Mouse (Mus musculus): Measurements from ENCODE around the gene Ntrk3.

The Ntrk3 gene

GRCm38 (mm10) chr7:78719795-78720460 is 17.9 kb downstream of the Ntrk3 start:
- no peak for DNase-seq

DNA sequence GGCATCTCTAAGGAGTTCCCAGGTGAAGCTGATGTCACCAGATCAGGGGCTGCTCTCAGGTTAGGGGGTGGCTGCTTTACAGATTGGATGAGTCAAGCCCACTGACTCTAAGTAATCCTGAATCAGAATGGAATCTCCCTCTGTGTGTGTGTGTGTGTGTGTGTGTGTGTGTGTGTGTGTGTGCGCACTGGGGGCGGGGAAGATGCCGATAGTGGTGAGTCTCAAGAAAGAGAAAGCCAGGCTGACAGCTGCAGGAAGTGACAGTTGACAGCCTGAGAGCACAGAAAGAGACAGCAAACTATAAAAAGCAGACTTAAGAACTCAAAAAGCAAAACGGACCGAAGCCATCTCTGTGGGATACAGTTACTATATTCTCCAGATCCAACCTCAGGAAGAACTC is 18.7 kb downstream of the Ntrk3 start:
- peak; percentile 12 for DNase-seq

- DNase-seq = peak; percentile 12
Measured at GRCm38 (mm10) chr7:78718191-78718609, 19.6 kb downstream of the Ntrk3 start.

DNA sequence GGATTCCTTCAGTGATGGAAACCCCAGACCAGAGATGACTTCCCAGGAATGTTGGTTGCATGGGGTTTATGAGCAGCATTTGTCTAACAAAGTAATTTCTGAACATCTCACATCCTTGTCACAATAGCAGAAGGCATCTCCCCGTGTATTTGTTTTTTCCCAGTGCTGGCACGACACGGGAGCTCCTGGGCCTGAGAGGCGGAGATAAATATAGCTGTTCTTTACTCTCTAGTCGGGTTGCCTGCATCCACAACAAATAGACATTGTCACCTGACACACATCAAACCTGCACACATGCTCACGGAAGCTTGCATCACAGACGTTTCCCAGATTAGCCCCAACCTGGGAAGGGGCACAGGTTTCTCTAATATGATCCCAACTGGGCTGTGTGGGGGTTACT is 30.1 kb downstream of the Ntrk3 start:
- DNase-seq = no peak

GRCm38 (mm10) chr7:78707122-78707521 is 30.7 kb downstream of the Ntrk3 start:
- DNase-seq = no peak

DNA sequence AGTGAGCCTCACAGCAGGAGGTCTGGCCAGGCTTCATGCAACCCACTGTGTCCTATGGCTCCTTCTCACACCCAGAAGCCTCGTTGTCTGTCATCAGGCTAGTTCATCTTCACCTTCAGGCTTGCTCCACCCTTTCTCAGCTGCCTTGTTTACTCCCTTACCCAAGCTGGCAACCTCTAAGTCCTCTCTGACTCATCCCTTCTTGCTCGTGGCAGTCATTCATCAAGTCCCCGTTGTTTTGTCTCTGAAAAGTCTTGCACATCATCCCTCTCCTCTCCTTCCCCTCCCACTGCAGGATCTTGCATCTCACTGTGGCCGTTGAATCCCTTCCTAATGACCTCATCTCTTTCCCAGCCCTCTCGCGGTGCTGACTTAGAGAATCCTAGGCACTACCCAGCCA is 35.1 kb downstream of the Ntrk3 start:
- no peak for DNase-seq

- no peak for DNase-seq
Measured at GRCm38 (mm10) chr7:78695200-78695599, 42.6 kb downstream of the Ntrk3 start.

GRCm38 (mm10) chr7:78693148-78693547 is 44.7 kb downstream of the Ntrk3 start:
- DNase-seq = no peak

DNA sequence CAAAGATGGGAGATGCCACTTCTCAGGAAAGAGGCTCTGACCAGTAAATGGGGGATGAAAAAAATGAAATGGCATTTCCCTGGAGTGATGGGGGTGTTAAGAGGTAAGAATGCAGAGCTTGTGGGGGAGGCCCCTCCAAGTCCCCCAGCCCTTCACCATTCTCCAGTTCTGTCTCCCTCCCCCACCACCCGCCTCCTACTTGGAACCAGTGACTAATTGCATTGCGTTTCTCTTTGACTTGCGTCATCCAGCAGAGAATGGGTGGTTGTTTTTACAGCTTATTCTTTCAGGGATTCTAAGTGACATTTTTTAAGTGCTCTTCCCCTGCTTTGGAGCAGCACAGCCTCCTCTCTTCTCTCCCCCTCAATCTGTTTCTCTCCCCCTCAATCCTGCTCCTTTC is 46.9 kb downstream of the Ntrk3 start:
- no peak for DNase-seq

- no peak for DNase-seq
Measured at GRCm38 (mm10) chr7:78684943-78685342, 52.9 kb downstream of the Ntrk3 start.

- DNase-seq = no peak
Measured at GRCm38 (mm10) chr7:78680871-78681270, 56.9 kb downstream of the Ntrk3 start.

- DNase-seq = no peak
Measured at GRCm38 (mm10) chr7:78669407-78669806, 68.4 kb downstream of the Ntrk3 start.

- DNase-seq = no peak
Measured at GRCm38 (mm10) chr7:78668916-78669315, 68.9 kb downstream of the Ntrk3 start.

DNA sequence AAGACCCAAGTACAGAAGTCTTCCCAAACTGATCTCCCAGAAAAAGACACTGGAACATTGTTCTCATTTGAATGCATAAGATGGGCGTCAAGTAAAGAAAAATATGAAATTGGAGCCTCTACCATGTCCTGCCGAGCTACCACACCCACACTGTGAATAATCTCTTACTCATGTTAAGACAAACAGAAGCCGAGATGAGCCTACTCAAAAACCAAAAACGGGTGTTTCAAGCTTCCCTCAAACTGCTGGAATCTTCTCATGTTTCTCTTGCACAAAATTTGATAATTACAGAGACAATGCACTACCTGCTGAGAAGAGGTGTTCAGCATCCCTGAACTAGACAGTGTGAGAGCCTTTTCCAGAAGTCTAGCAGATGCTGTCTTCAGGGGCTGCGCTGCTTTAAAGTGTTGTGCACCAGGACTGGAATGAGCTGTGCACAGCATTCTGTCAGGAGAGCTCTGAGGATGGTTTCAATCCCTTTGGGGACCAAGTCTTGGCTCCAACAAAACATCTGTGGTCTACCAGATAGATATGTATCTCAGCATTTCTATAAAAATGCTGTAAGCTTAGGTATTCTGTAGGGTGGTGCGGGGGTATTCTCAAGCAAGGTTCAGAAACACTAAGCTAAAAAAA is 69.7 kb downstream of the Ntrk3 start:
- no peak for DNase-seq

- DNase-seq = peak; percentile 3
Measured at GRCm38 (mm10) chr7:78660832-78661231, 77.0 kb downstream of the Ntrk3 start.

- no peak for DNase-seq
Measured at GRCm38 (mm10) chr7:78659846-78660245, 78.0 kb downstream of the Ntrk3 start.

GRCm38 (mm10) chr7:78658026-78658425 is 79.8 kb downstream of the Ntrk3 start:
- peak; percentile 31 for DNase-seq

- no peak for DNase-seq
Measured at GRCm38 (mm10) chr7:78656181-78656580, 81.6 kb downstream of the Ntrk3 start.

GRCm38 (mm10) chr7:78653686-78654085 is 84.1 kb downstream of the Ntrk3 start:
- DNase-seq = no peak

- DNase-seq = no peak
Measured at GRCm38 (mm10) chr7:78652296-78652695, 85.5 kb downstream of the Ntrk3 start.

DNA sequence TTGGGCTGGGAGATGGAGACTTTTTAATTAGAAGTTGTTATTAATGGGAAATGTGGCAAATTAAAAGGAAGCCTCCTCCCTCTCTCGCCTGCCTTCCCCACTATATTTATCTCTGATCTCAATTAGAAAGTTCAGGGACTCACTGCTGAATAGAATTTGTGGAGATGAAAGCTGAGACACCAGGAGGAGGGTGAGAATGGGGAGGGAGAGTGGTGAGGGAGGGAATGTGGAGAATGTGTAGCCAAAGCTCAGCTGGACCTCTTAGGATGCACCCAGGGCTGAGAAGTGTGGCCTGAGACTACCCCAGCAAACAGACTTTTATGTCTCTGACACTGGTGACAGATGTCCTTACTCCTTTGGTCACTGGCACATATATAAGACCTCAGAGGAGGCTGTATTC is 86.3 kb downstream of the Ntrk3 start:
- DNase-seq = no peak

DNA sequence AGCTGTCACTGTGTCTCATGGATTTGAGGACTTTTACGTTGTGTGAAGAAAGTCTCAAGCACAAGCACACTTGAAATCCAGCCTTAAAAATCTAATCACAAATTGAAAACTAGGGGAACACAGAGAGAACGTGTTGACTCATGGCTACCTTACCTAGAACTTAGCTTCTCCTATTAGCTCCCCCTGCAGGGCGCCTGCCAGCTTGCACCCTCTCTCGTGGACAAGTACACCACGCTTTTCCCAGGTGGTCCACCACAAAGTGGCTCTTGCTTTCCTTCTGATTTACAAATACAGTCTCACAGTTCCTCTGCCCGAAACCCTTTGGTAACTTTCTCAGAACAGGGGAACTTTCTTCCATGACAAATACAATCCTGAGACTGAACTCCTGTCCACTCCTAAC is 94.1 kb downstream of the Ntrk3 start:
- DNase-seq = no peak

DNA sequence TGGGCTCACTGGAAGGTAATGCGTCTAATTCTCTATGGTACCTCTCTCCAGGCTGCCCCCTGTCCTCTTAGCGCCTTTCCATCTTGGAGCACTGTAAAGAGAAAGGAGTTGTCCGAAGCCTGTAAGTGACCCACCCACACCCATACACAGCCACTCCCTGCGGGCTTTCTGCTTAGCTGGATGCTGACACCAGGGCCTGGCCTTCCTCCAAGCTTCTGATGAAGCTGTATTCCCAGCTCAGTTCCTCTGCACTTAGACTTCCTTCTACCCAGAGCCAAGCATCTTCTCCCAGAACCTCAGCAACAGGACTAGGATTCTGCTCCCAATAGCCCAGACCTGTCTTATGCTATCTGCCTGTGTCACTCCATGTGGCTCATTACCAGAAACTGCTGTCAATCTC is 114.1 kb downstream of the Ntrk3 start:
- DNase-seq = peak; percentile 36

- DNase-seq = no peak
Measured at GRCm38 (mm10) chr7:78621115-78621514, 116.7 kb downstream of the Ntrk3 start.

All from lung, postnatal 10 days (tissue).